Mouse (Mus musculus): ENCODE measurements at regions not wholly inside any gene's neighbourhood (a gene's known extent, or its start where the extent isn't known, plus 50 kb on each side); places are given as distances from the start of the nearest gene placed in this dataset.

GRCm38 (mm10) chr16:74597735-74598340, 186.2 kb upstream of the Robo2 start:
- no peak for DNase-seq

- DNase-seq: no peak
Observed at GRCm38 (mm10) chr16:74591896-74592295, 180.3 kb upstream of the Robo2 start.

GRCm38 (mm10) chr16:74582645-74583423, 171.2 kb upstream of the Robo2 start:
- no peak for DNase-seq

GRCm38 (mm10) chr16:74548374-74548773, 136.7 kb upstream of the Robo2 start:
- no peak for DNase-seq

GRCm38 (mm10) chr16:74530531-74530930, 118.9 kb upstream of the Robo2 start:
- DNase-seq: no peak

GRCm38 (mm10) chr16:74528245-74528644, 116.6 kb upstream of the Robo2 start:
- DNase-seq: no peak

- DNase-seq: no peak
Observed at GRCm38 (mm10) chr16:74526521-74526920, 114.9 kb upstream of the Robo2 start.

GRCm38 (mm10) chr16:74520501-74520900, 108.9 kb upstream of the Robo2 start:
- DNase-seq: no peak

GRCm38 (mm10) chr16:74517888-74518287, 106.3 kb upstream of the Robo2 start:
- DNase-seq: no peak

- no peak for DNase-seq
Observed at GRCm38 (mm10) chr16:74517374-74517773, 105.7 kb upstream of the Robo2 start.

- no peak for DNase-seq
Observed at GRCm38 (mm10) chr16:74514481-74514880, 102.9 kb upstream of the Robo2 start.

GRCm38 (mm10) chr16:74510383-74510782, 98.8 kb upstream of the Robo2 start:
- DNase-seq: no peak

- DNase-seq: no peak
Observed at GRCm38 (mm10) chr16:74509489-74509888, 97.9 kb upstream of the Robo2 start.

GRCm38 (mm10) chr16:74506719-74507118, 95.1 kb upstream of the Robo2 start:
- DNase-seq: no peak

- DNase-seq: no peak
Observed at GRCm38 (mm10) chr16:74506173-74506709, 94.6 kb upstream of the Robo2 start.

GRCm38 (mm10) chr16:74504426-74504825, 92.8 kb upstream of the Robo2 start:
- no peak for DNase-seq

GRCm38 (mm10) chr16:74500687-74501086, 89.1 kb upstream of the Robo2 start:
- no peak for DNase-seq

- DNase-seq: no peak
Observed at GRCm38 (mm10) chr16:74467745-74468420, 56.3 kb upstream of the Robo2 start.

- DNase-seq: no peak
Observed at GRCm38 (mm10) chr16:74467159-74467558, 55.5 kb upstream of the Robo2 start.

- DNase-seq: no peak
Observed at GRCm38 (mm10) chr16:74464835-74465234, 53.2 kb upstream of the Robo2 start.

- DNase-seq: no peak
Observed at GRCm38 (mm10) chr16:74464290-74464689, 52.7 kb upstream of the Robo2 start.

- no peak for DNase-seq
Observed at GRCm38 (mm10) chr16:74462436-74462835, 50.8 kb upstream of the Robo2 start.
